Mouse (Mus musculus) embryo, embryonic 11.5 days (tissue): Measurements from ENCODE around the gene AC170998.1.
A peak's percentile ranks its signal among the peaks of the same experiment; 100 is the strongest.

ENCODE experiments used
- DNase-seq: peaks from one replicate; pipeline ENCODE4 v3.0.0-alpha.2; 2012; ENCODE audit warnings: low read depth, low spot score

The AC170998.1 gene

DNA sequence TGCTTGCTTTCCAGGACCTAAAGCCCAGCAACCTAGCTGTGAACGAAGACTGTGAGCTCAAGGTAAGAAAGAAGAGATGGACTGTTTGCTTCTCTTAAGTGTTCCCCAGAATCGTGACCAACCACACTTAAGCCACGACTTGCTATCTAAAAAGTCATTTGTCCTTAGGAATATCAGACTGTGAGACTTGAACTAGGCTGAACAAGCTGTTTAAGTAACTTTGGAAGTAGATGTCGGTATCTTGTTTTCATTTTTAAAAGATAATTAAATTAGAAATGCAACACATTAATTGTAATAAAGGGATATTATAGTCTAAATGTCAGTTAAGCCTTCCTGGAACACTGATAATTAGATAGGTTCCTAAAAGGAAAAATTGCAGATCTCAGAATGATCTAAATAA is at the start of gene AC170998.1:
AC170998.1 (plus strand) TSS at position 301 of the 400 bp plus-strand sequence.
- no peak for DNase-seq

GRCm38 (mm10) chr17:28682311-28683084 is 43.4 kb upstream of the AC170998.1 start:
- no peak for DNase-seq

GRCm38 (mm10) chr17:28683601-28684000 is 42.3 kb upstream of the AC170998.1 start:
- no peak for DNase-seq

DNA sequence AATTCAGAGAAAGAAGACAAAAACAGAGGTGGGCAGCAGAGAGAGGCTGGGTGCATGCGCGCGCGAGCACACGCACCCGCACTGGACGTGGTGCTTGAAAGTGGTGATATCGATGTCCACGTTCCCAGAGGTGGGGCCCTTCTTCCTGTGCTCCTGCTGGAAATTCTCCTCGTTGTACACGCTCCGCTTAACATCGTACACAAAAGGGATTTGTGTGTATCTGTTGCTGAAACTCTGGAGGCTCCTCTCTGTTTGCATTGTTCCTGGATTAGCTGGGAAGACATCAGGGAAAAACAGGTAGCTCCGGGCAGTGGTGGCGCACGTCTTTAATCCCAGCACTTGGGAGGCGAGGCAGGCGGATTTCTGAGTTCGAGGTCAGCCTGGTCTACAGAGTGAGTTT is 41.3 kb upstream of the AC170998.1 start:
- no peak for DNase-seq

DNA sequence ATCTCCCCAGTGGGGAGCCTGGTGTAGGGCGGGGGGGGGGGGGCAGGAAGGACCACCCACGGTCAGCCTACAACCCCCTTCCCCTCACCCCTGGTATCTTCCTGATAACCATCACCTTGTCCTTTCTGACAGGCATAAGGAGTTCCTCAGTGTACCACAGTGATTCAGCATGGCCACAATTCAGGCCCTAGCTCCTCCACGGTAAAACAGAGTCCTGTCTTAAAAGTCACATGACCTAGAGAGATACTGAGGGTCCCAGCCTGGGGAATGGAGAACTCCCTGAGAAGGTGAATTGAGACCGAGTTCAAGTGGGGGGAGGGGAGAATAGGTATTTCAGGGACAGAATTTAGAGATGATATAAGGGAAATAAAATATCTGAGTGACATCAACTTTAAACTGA is 38.5 kb upstream of the AC170998.1 start:
- DNase-seq = no peak

- DNase-seq = no peak
These were observed 36.1 kb upstream of the AC170998.1 start, which contains the start of gene Slc26a8 for GRCm38 (mm10) chr17:28689586-28690283. Gene Slc26a8, minus strand, starts transcription at chr17:28690233.

DNA sequence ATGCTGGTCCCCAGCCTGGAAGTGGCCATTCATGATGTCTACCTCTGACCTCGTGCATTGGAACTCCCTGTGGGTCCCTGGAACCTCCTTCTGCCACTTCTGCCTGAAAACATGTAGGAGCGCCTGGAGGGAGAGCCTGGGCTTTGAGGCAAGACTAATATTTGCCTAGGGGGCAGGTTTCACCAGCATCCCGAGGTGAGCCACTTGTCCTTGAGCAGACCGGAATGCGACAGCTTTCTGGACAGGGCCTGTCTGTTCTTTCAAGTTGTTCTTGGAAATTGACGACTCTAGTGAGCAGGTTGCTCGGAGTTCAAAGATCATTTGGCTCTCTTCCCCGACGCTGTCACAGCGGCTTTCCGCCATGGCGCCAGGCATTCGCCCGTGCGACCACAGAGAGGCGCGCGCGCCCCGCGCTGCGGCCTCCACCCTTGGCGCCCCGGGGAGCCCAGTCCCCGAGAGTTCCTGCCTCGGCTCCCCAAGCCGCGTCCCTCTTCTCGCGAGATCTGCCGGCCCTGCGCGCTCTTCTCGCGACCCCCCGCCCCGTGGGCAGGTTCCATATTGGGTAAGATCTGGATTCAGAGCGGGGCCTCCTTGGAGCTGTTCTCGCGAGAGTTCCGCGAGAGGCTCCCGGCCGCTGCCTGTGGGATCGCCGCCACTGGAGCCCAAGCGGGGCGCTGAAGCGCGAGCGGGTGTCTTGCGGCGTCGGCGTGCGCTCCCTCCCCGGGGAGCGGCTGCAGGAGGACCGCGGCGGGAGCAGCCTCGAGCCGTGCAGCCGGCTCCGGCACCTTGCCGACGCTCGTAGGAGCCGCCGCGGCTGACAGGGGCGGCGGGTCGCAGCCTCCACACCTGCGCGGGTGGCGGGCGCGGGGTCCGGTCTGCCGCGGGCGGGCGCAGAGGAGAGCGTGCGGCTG is 34.9 kb upstream of the AC170998.1 start, which contains the start of gene Mapk14:
Mapk14 (plus strand) TSS at position 554 of the 911 bp plus-strand sequence.
- DNase-seq = peak; percentile 100

DNA sequence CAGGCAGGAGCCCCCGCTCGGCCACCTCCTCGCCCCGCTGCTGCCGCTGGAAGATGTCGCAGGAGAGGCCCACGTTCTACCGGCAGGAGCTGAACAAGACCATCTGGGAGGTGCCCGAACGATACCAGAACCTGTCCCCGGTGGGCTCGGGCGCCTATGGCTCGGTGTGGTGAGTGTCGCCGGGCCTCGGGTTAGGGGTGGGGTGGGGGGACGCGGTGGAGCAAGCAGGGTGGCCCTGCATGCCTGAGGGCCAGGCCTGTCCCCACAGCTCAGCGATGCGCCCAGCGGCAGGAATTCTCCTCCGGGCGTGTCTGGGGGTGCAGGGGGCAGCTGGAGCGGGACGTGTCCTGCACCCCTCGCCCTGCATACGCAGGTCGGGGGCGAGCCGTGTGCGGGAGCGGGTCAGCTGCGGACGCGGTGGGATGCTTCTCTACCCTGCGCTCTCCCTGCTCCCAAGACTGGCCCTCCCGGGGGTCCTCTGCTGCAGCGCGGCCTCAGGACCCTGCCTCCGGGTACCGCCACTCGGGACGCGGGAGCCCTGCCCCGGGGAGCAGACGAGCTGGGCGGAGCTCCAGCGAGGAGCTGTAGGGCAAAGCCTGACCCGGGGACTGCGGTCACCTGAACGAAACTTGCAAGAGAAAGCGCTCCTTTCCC is 34.1 kb upstream of the AC170998.1 start:
- DNase-seq = no peak

- DNase-seq = no peak
These were observed 33.6 kb upstream of the AC170998.1 start for GRCm38 (mm10) chr17:28692341-28692710.

DNA sequence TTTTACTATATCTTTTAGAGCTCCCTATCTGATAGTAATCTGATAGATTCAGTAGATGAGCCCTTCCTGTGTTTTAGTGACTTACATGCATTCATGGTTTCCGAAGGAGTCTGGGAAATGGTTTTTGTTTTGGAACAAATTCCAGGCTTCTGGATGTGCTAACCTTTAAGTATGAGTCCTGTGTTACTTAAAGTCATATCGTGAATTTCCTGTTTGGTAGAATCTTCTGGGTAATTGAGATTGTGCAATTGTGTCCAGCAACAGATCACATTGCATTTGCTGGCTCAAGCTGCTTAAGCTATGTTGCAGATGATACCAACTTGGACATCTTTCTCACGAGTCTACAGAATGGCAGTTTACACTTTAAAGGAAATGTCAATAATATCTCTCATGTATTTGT is 32.8 kb upstream of the AC170998.1 start:
- DNase-seq = no peak

- no peak for DNase-seq
These were observed 31.8 kb upstream of the AC170998.1 start for GRCm38 (mm10) chr17:28694078-28694477.

DNA sequence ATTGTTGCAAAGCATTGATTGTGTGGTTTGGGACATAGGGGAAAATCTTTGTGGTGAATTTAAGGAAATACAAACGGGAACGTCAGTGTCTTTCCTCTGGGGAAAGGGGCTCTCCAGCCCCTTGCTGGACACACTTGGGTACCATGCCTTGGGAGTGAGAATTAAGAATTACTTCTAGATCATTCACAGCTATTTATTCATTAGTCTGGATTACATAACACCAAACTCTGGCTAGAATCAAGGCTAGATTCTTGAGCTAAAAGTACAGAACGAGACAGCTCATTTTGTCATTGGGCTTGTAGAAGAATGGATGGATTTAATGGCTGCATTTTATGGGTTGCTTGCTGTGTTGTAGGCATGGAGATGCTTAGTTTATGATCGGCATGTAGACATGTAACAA is 31.1 kb upstream of the AC170998.1 start:
- DNase-seq = no peak

- no peak for DNase-seq
These were observed 29.2 kb upstream of the AC170998.1 start for GRCm38 (mm10) chr17:28696641-28697040.

DNA sequence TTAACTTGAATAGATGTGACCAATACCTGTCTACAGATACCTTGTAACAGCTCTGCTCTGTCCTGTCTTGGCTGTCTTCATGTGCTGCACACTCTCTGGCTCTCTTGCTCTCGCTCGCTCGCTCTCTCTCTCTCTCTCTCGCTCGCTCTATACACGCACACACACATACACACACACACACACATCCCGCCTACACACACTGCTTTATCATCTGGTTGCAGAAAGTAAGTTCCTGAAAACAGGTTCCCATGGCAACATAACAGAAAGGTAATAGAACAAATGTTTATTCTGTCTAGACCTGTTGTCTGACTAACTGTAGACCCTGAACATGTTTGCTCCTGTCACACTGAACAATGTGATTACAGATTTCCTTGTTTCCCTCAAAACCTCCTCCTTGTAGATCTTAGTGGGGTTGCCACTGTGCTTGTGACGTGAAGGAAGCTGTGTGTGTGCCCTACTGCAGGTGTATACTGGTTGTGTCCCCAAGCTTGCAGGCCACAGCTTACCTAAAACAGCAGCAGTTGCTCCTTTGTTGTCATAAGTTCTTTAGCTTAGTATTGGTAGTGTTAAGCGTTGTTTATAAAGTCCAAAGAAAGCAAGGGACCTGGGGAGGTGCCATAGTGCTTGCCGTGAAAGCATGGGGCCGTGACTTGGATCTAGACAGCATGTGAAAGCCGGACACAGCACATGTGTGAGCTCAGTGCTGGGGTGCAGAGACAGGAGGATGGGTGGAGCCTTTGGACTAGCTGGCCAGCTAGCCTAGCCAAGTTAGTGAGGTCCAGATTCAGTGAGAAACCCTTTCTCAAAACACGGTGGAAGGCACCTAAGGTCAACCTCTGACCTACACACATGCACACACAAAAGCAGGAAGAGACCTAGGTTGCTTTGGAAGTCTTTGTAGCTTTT is 28.3 kb upstream of the AC170998.1 start:
- no peak for DNase-seq

GRCm38 (mm10) chr17:28698245-28698644 is 27.6 kb upstream of the AC170998.1 start:
- DNase-seq = no peak

- no peak for DNase-seq
These were observed 27.2 kb upstream of the AC170998.1 start for GRCm38 (mm10) chr17:28698672-28699071.

GRCm38 (mm10) chr17:28699789-28700188 is 26.1 kb upstream of the AC170998.1 start:
- DNase-seq = no peak

DNA sequence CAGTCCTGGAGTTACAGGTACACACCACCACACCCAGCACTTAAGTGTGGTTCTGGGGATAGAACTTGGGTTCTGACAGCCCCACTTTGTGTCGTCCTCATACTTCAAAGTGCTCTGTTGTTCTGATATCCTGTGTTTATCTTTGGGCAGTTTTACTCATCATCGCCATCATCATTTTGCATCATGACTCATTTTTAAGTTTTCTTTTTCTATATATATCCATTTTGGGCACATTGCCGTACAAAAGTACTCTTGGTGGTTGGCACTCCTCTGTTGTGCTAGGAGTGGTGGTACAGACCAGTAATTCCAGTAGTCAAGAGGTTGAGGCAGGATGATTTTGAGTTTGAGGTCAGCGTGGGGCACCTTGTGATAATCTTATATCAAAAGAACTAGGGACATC is 24.7 kb upstream of the AC170998.1 start:
- DNase-seq = no peak

- DNase-seq = no peak
These were observed 24.1 kb upstream of the AC170998.1 start for GRCm38 (mm10) chr17:28701737-28702136.

DNA sequence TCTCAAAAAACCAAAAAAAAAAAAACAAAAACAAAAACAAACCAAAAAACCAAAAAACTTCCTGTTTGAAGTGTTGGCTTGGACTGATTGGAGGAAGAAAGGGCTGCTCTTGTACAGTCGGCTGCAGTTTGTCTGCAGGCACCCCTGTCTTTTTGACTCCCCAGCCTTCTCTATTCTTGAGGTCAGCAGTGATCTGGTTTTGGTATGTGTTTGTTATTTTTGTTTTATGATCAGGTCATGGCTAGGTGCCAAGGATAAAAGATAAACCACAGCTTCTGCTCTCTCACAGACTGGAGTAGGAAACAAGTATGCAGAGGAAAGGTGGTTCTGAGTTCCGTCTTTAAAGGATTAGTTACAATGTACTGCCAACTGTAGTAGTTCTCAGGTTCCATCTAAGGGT is 23.2 kb upstream of the AC170998.1 start:
- DNase-seq = no peak
